8 mouse cellular contexts compared by ENCODE assay signal in the genomic region with DNA sequence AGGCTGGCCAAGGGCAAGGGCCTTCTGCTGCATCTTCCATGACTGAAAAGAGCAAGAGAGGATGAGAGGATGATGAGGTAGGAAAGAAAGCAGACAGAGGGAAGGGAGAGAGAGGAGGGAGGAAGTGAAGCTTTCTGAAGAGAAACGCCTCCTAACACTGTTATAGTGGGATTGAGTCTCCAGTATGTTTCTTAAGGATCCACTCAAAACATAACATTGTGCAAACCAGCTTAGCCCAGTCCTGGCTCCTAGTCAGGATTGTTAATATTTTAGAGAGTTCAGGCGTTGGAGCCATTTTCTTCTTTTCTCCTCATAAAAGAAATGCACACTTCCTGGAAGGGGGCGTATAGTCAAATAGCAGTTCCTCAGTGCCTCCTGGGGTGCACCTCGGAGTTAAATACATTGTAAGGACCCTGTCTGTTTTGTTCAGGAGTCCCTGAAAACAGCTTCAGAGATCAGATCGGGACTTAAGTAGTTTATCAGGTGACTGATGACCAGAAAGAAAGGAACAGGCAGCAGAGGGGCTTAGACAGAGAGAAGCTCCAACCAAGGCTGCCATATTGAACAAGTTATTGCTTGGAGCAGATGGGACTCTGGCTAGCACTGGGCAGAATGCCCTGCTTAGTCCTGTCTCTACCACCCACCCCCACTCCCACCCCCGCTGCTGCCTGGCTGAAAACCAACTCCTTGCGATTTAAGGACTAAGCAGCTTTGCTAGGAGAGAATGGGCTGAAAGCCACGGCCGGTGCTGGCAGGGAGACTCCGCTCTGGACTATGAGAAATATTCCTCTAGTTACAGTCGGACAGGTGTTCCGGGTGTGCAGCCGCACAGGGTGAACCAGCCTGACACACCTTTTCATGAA.
DNase-seq lines count a peak whose midpoint lies in the region; ATAC-seq and TF ChIP-seq lines count a peak whose summit lies in the region.

No protein-coding gene starts in this region.

- H3K9ac ChIP-seq in lung, embryonic 14.5 days = no peak overlapping the region
- no peak overlapping the region for H3K9ac ChIP-seq in intestine, postnatal 0 days (ENCODE audit: low read depth, low read length)

- H3K4me2 ChIP-seq in lung, embryonic 14.5 days = no peak overlapping the region
- no peak overlapping the region for H3K4me2 ChIP-seq in intestine, postnatal 0 days (replicated peaks; ENCODE audit: low read depth)

- no peaks in the 10 kb centered on the region for H3K27me3 ChIP-seq in lung, embryonic 14.5 days (ENCODE audit: insufficient read depth, low read length)
- no peaks in the 10 kb centered on the region for H3K27me3 ChIP-seq in intestine, postnatal 0 days (replicated peaks; ENCODE audit: control insufficient read depth, insufficient read depth, low read length)

- peak; percentile 21; the same call in 1 of the 2 replicates for ATAC-seq in lung, embryonic 14.5 days (ENCODE audit: insufficient read depth)
- ATAC-seq in intestine, postnatal 0 days = no peak

- no peak for TF ChIP-seq CTCF in lung, embryonic 14.5 days (IDR thresholded peaks at IDR 0.05; ENCODE audit: low read depth)
- no peak for TF ChIP-seq CTCF in lung, adult 2 months (IDR thresholded peaks at IDR 0.05; ENCODE audit: insufficient read depth, low read length)
- no peak for TF ChIP-seq CTCF in intestine, postnatal 0 days (IDR thresholded peaks at IDR 0.05; ENCODE audit: low read depth)

- peak; percentile 52 for DNase-seq in lung, embryonic 14.5 days
- DNase-seq in lung, adult 2 months = no peak
- DNase-seq in cerebellum, adult 9-10 months = peak; percentile 85
- peak; percentile 59 for DNase-seq in layer of hippocampus, adult 9-11 months
- DNase-seq in right cerebral cortex, adult 18-20 months = peak; percentile 67
- DNase-seq in spleen, adult 18-20 months = no peak
- DNase-seq in MN1 (ENCODE audit: low spot score) = no peak

- H3K4me1 ChIP-seq in lung, embryonic 14.5 days (ENCODE audit: insufficient read depth) = no peaks in the 10 kb centered on the region
- H3K4me1 ChIP-seq in lung, adult 2 months (ENCODE audit: control insufficient read depth, insufficient read depth, low read length) = no peaks in the 10 kb centered on the region
- no peaks in the 10 kb centered on the region for H3K4me1 ChIP-seq in intestine, postnatal 0 days (replicated peaks; ENCODE audit: control insufficient read depth, insufficient read depth, low read length)

- 73% methylated on average over 13 of the region's 13 CpGs for WGBS in lung, embryonic 14.5 days
- 63% methylated on average over 13 of the region's 13 CpGs for WGBS in lung, adult 2 months
- 73% methylated on average over 13 of the region's 13 CpGs for WGBS in intestine, postnatal 0 days

- no peak for TF ChIP-seq POLR2A in lung, adult 2 months (IDR thresholded peaks at IDR 0.05; ENCODE audit: borderline replicate concordance, extremely low read depth, low read depth, low read length)

- no peak overlapping the region for H3K4me3 ChIP-seq in lung, embryonic 14.5 days (ENCODE audit: low read depth, low read length)
- H3K4me3 ChIP-seq in lung, adult 2 months (replicated peaks; ENCODE audit: extremely low read depth, low read depth, low read length) = no peak overlapping the region
- no peak overlapping the region for H3K4me3 ChIP-seq in intestine, postnatal 0 days (ENCODE audit: low read depth, low read length)

- no peaks in the 10 kb centered on the region for H3K9me3 ChIP-seq in lung, embryonic 14.5 days (ENCODE audit: low read depth, low read length)
- H3K9me3 ChIP-seq in intestine, postnatal 0 days (ENCODE audit: control insufficient read depth) = no peaks in the 10 kb centered on the region

- H3K36me3 ChIP-seq in lung, embryonic 14.5 days (ENCODE audit: insufficient read depth) = no peaks in the 10 kb centered on the region
- H3K36me3 ChIP-seq in intestine, postnatal 0 days (ENCODE audit: control insufficient read depth, insufficient read depth) = no peaks in the 10 kb centered on the region

- no peak overlapping the region for H3K27ac ChIP-seq in lung, embryonic 14.5 days (ENCODE audit: low read depth)
- no peak overlapping the region for H3K27ac ChIP-seq in intestine, postnatal 0 days (ENCODE audit: low read depth, low read length)

Comparison
In these comparisons a context has a peak if more than half of its experiments do, and no peak if none do; other contexts are left out.
1. DNase-seq: peak in lung, embryonic 14.5 days (single experiment), cerebellum, adult 9-10 months (single experiment), layer of hippocampus, adult 9-11 months (single experiment) and right cerebral cortex, adult 18-20 months (single experiment); none in lung, adult 2 months (single experiment), spleen, adult 18-20 months (0 of 2) and MN1 (single experiment).